In the genomic region with DNA sequence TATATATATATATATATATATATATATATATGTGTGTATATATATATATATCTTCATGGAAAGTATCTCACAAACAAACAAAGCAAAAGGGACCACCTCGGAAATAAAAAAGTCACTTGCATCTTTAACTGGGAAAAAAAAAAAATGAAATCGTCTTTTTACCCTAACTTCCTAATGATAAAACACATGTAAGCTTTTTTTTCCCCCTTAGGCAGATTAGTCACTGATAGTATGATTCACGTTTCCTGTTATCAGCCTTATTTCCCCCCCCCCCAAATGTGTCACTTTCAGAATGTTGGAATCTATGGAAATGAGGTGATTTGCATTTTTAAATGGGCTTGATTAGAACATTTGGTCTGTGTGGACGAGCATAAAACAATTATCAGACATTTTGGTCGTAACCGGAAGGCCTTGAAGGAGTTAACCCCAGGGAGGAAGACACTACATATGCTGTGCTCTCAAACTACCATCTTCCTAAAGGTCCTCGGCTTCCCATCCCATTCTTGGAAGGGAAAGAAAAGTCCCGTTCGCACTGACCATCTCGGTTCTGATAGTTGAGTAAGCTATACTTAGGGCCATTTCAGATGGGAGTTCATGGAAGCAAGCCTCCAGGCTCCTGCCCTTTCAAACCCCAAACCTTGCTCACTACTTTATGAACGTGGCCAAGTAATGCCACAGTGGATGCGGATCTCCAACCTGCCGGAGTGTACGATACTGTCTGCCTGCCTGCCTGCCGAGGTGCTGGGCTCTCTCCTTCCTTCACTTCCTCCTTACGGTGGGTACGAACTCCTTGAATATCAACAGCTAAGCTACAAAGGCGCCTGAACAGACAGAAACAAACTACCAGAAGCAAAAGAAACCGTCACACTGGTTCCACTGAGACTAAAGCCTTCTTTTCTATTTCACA, we compare ENCODE assay signal across 8 mouse cellular contexts.
DNase-seq lines count a peak whose midpoint lies in the region; ATAC-seq lines count a peak whose summit lies in the region.

No protein-coding gene starts in this region.

- H3K9me3 ChIP-seq in embryonic facial prominence, embryonic 14.5 days (ENCODE audit: control insufficient read depth, low read length) = no peaks in the 10 kb centered on the region
- H3K9me3 ChIP-seq in midbrain, embryonic 11.5 days (ENCODE audit: control insufficient read depth, low read length) = no peaks in the 10 kb centered on the region

- peak; percentile 34 to 46 for DNase-seq in spleen, postnatal 36 days (ENCODE audit: low spot score in 2 of 2)
- no peak for DNase-seq in spleen, postnatal 14 days (ENCODE audit: low spot score in 2 of 2)
- peak; percentile 14 for DNase-seq in embryonic facial prominence, embryonic 14.5 days (ENCODE audit: low spot score)
- peak; percentile 96 for DNase-seq in midbrain, embryonic 11.5 days (ENCODE audit: low spot score, missing footprints)
- DNase-seq in cerebellum, adult 9-10 months = no peak
- no peak for DNase-seq in gastrocnemius, postnatal 10 days
- no peak for DNase-seq in left cerebral cortex, postnatal 14 days (ENCODE audit: low spot score in 2 of 2)

- peak overlapping the region; percentile 66 for H3K4me3 ChIP-seq in embryonic facial prominence, embryonic 14.5 days (ENCODE audit: low read depth, low read length)
- H3K4me3 ChIP-seq in midbrain, embryonic 11.5 days (ENCODE audit: low read depth, low read length) = peak overlapping the region; percentile 67

- no peaks in the 10 kb centered on the region for H3K27me3 ChIP-seq in embryonic facial prominence, embryonic 14.5 days (replicated peaks; ENCODE audit: control insufficient read depth, insufficient read depth, low read length)
- no peaks in the 10 kb centered on the region for H3K27me3 ChIP-seq in midbrain, embryonic 11.5 days (ENCODE audit: control insufficient read depth, insufficient read depth, low read length)

- H3K4me1 ChIP-seq in embryonic facial prominence, embryonic 14.5 days (ENCODE audit: control insufficient read depth, insufficient read depth, low read length) = peaks cover 5% of the 10 kb centered on the region; the same call in 1 of the 2 replicates
- H3K4me1 ChIP-seq in midbrain, embryonic 11.5 days (ENCODE audit: control insufficient read depth, insufficient read depth, low read length) = peaks cover 35% of the 10 kb centered on the region

- WGBS in embryonic facial prominence, embryonic 14.5 days = 12% methylated on average over 19 of the region's 19 CpGs
- 16% methylated on average over 19 of the region's 19 CpGs for WGBS in midbrain, embryonic 11.5 days

- peak overlapping the region; percentile 82 for H3K9ac ChIP-seq in embryonic facial prominence, embryonic 14.5 days (ENCODE audit: low read depth, low read length)
- H3K9ac ChIP-seq in midbrain, embryonic 11.5 days (ENCODE audit: low read length) = peak overlapping the region; percentile 88

- peak overlapping the region; percentile 88 for H3K4me2 ChIP-seq in embryonic facial prominence, embryonic 14.5 days (ENCODE audit: low read depth, low read length)
- H3K4me2 ChIP-seq in midbrain, embryonic 11.5 days = peak overlapping the region; percentile 62

- no peak for ATAC-seq in embryonic facial prominence, embryonic 14.5 days (ENCODE audit: low read depth)
- peak; percentile 19 for ATAC-seq in inflammation-experienced regulatory T-cells, adult 6 months
- ATAC-seq in midbrain, embryonic 11.5 days (ENCODE audit: low FRiP score) = no peak

- intact Hi-C loops in left cerebral cortex, postnatal 14 days (cut with DNase I) = loop anchor here (10.0 kb wide), 3 partner anchors 238 to 922 kb away; a partner anchor contains a TSS

- H3K36me3 ChIP-seq in embryonic facial prominence, embryonic 14.5 days (ENCODE audit: control insufficient read depth, insufficient read depth, low read length) = no peaks in the 10 kb centered on the region
- no peaks in the 10 kb centered on the region for H3K36me3 ChIP-seq in midbrain, embryonic 11.5 days (ENCODE audit: control insufficient read depth, insufficient read depth, low read length)

- H3K27ac ChIP-seq in embryonic facial prominence, embryonic 14.5 days (replicated peaks; ENCODE audit: low read depth, low read length) = peak overlapping the region; percentile 89
- H3K27ac ChIP-seq in midbrain, embryonic 11.5 days (ENCODE audit: low read depth, low read length) = no peak overlapping the region; the same call in 1 of the 2 replicates

Comparison
In these comparisons a context has a peak if more than half of its experiments do, and no peak if none do; other contexts are left out.
1. DNase-seq: peak in spleen, postnatal 36 days (2 of 2), embryonic facial prominence, embryonic 14.5 days (single experiment) and midbrain, embryonic 11.5 days (single experiment); none in spleen, postnatal 14 days (0 of 2), cerebellum, adult 9-10 months (single experiment), gastrocnemius, postnatal 10 days (single experiment) and left cerebral cortex, postnatal 14 days (0 of 2).